Mouse (Mus musculus): ENCODE data around the gene Cldn3. TPM values are rescaled to one million over a fixed set of nuclear protein-coding genes. Genes with fewer than 3 reads are reported as not detected.

The Cldn3 gene
- polyA plus RNA-seq, 1 experiment from 2014 or later = 143 TPM

DNA sequence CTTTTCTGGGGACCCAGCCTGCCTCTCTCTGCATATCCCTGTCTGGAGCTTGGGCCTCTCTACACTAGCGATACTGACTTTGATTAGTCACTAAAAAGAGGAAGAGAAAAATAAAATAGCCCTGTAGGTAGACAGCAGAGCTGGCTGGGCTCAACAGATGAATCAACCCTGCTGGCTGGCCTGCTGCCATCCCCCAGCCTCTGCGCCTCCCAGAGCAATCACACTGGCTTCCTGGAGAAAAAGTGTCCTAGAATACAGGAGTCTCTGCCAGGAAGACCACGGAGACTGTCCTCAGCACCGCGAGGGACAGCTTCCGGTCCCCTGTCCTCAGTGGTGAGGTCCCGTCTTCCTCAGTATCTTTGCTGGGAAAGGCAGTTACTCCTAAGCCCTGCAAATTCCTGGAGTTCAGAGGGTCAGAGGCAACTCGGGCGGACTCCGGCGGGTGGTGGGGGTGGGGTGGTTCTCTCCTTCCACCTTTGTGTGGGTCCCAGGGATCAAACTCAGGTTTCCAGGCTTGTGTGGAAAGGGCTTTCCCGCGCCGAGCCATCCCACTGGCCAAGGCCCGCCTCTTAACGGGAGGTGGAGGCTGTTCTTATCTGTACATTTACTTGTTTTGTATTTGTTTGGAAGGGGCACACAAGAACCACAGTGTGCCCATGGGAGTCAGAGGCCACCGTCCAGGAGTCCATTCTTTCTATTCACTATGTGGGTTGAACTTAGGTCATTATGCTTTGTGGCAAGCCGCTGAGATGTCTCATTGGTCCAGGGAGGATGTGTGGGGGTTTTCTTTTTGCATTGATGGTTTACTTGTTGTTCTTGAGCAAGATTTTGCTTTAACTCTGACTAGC lies 43.2 kb downstream of the Cldn3 start:
- Histone ChIP-seq H3K4me2 (ENCODE audit: low read length) (peak overlapping the region; percentile 9), H3K4me3 (ENCODE audit: low read depth, low read length) (no peak overlapping the region), H3K4me1 (replicated peaks; ENCODE audit: control insufficient read depth, insufficient read depth, low read length) (peaks cover 32% of the 10 kb centered on the region), H3K36me3 (ENCODE audit: control insufficient read depth, insufficient read depth, low read length) (no peaks in the 10 kb centered on the region), H3K9me3 (ENCODE audit: control insufficient read depth, low read length) (peaks cover under 1% of the 10 kb centered on the region; the same call in 1 of the 2 replicates), H3K9ac (ENCODE audit: low read length) (no peak overlapping the region), H3K27me3 (replicated peaks; ENCODE audit: control insufficient read depth, insufficient read depth, low read length) (no peaks in the 10 kb centered on the region), H3K27ac (ENCODE audit: low read depth) (peak overlapping the region; percentile 34)
- ATAC-seq (replicated peaks; ENCODE audit: low FRiP score, low TSS enrichment, low read depth) = 0 out of 2 replicates have a peak, but pooled peaks have one; percentile 10
- 44% methylated on average over 18 of the region's 18 CpGs for WGBS
- DNase-seq (ENCODE audit: low spot score) = no peak

DNA sequence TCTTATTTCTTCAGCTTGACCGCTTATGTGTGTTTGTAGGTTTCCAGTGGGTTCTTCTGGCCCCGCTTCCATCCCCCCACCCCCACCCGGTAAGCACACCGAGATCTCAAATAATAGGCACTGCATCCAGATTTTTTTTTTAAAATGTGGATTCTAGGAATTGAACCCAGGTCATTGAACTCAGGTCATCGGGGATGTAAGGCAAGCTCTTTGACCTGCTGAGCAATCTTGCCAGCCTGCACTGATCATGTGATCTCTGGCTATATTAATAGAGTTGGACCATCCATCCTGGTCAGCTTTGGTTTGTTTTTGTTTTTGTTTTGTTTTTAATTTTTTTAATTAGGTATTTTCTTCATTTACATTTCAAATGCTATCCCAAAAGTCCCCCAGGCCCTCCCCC lies 46.6 kb downstream of the Cldn3 start:
- H3K4me1 ChIP-seq (replicated peaks; ENCODE audit: control insufficient read depth, insufficient read depth, low read length) = peaks cover 11% of the 10 kb centered on the region
- H3K27ac ChIP-seq (ENCODE audit: low read depth) = no peak overlapping the region
- H3K9ac ChIP-seq (ENCODE audit: low read length) = no peak overlapping the region
- H3K9me3 ChIP-seq (ENCODE audit: control insufficient read depth, low read length) = peaks cover 6% of the 10 kb centered on the region; the same call in 1 of the 2 replicates
- 86% methylated on average over 5 of the region's 5 CpGs for WGBS
- no peak for DNase-seq (ENCODE audit: low spot score)
- no peak overlapping the region for H3K4me2 ChIP-seq (ENCODE audit: low read length)
- ATAC-seq (replicated peaks; ENCODE audit: low FRiP score, low TSS enrichment, low read depth) = no peak
- peaks cover 7% of the 10 kb centered on the region; the same call in 1 of the 2 replicates for H3K36me3 ChIP-seq (ENCODE audit: control insufficient read depth, insufficient read depth, low read length)
- no peak overlapping the region for H3K4me3 ChIP-seq (ENCODE audit: low read depth, low read length)
- H3K27me3 ChIP-seq (replicated peaks; ENCODE audit: control insufficient read depth, insufficient read depth, low read length) = no peaks in the 10 kb centered on the region

DNA sequence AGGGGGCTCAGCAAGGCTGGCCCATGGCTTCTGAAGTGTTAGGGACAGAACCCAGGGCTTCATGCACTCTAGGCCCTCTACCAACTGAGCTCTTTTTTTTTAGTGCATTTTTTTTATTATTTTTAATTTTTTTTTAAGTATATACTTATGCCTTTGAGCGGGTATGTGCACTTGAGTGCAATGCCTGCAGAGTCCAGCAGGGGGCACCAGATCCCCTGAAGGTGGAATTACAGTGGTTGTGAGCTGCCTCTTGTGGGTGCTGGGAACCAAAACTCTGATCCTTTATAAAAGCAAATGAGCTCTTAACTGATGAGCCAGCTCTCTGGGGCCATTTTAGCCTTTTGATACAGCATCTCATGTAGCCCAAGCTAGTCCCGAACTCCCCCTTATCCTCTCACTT lies 48.6 kb downstream of the Cldn3 start:
- DNase-seq (ENCODE audit: low spot score) = no peak
- 98% methylated on average over 2 of the region's 2 CpGs for whole genome bisulfite sequencing
- Histone ChIP-seq H3K27me3 (replicated peaks; ENCODE audit: control insufficient read depth, insufficient read depth, low read length) (no peaks in the 10 kb centered on the region), H3K4me2 (ENCODE audit: low read length) (no peak overlapping the region), H3K4me1 (replicated peaks; ENCODE audit: control insufficient read depth, insufficient read depth, low read length) (0 out of 2 replicates have a peak, but pooled peaks cover 1% of the 10 kb centered on the region), H3K27ac (ENCODE audit: low read depth) (no peak overlapping the region), H3K36me3 (ENCODE audit: control insufficient read depth, insufficient read depth, low read length) (peaks cover 24% of the 10 kb centered on the region), H3K4me3 (ENCODE audit: low read depth, low read length) (no peak overlapping the region), H3K9ac (ENCODE audit: low read length) (no peak overlapping the region), H3K9me3 (ENCODE audit: control insufficient read depth, low read length) (peaks cover 6% of the 10 kb centered on the region; the same call in 1 of the 2 replicates)
- no peak for ATAC-seq (replicated peaks; ENCODE audit: low FRiP score, low TSS enrichment, low read depth)

DNA sequence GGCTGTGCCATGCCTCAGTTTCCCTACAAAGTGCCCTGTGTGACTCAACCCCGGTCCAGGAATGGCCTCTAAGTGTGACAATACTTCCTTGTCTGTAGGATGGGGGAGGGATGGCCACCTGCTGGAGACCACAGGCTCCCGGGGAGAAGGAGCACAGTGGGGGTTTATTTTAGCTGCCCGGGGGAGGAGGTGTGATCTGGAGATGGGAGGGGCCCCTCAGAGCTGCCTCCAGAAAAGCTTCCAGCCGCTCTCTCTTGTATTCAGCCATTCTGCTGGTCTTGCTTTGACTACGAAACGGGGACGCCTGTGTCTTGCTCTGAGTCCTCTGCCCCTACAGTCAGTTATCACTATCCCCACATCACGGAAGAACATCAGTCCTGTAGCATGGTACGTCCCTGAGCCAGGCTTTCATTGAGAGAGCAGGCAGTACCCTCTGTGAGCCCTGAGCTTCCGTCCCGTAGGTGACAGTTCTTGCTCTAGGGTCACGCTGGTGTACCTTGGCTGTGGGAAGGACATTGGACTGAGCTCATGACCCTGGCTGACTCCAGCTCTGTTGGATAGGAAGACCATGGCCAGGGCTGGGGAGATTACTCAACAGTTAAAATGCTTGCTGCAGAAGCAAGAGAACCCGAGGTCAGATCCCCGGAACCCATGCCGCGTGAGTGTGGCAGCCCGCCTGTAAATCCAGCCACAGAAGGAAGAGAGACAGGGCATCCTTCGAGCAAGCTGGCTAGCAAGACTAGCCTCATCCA lies 49.8 kb downstream of the Cldn3 start:
- no peak overlapping the region for H3K4me2 ChIP-seq (ENCODE audit: low read length)
- no peaks in the 10 kb centered on the region for H3K27me3 ChIP-seq (replicated peaks; ENCODE audit: control insufficient read depth, insufficient read depth, low read length)
- WGBS = 62% methylated on average over 18 of the region's 18 CpGs
- no peak overlapping the region for H3K4me3 ChIP-seq (ENCODE audit: low read depth, low read length)
- ATAC-seq (replicated peaks; ENCODE audit: low FRiP score, low TSS enrichment, low read depth) (no peak), DNase-seq (ENCODE audit: low spot score) (no peak)
- H3K27ac ChIP-seq (ENCODE audit: low read depth) = no peak overlapping the region
- peaks cover 24% of the 10 kb centered on the region for H3K36me3 ChIP-seq (ENCODE audit: control insufficient read depth, insufficient read depth, low read length)
- H3K9ac ChIP-seq (ENCODE audit: low read length) = no peak overlapping the region
- H3K4me1 ChIP-seq (replicated peaks; ENCODE audit: control insufficient read depth, insufficient read depth, low read length) = no peaks in the 10 kb centered on the region
- H3K9me3 ChIP-seq (ENCODE audit: control insufficient read depth, low read length) = peaks cover 6% of the 10 kb centered on the region; the same call in 1 of the 2 replicates

Other genes with a start within 250 kb of the Cldn3 start
- 24.2 and 31.4 TPM in 2 replicates for gene Eln, start 238.9 kb upstream of the Cldn3 start, polyA plus RNA-seq (2014; fragmentation: Nextera tagmentation; extraction: Ambion mirVana)
- not detected in 2 replicates for gene Tmem270, start 79.5 kb upstream of the Cldn3 start, polyA plus RNA-seq (2014; fragmentation: Nextera tagmentation; extraction: Ambion mirVana)
- gene Cldn13, start 70.7 kb upstream of the Cldn3 start, polyA plus RNA-seq (2014; fragmentation: Nextera tagmentation; extraction: Ambion mirVana) = 0.23 TPM in 1 of 2 replicates, not detected in the other
- gene Mettl27, start 53.8 kb upstream of the Cldn3 start, polyA plus RNA-seq (2014; fragmentation: Nextera tagmentation; extraction: Ambion mirVana) = 22.7 and 24.6 TPM in 2 replicates
- 78.1 and 78.3 TPM in 2 replicates for gene Cldn4, start 39.3 kb upstream of the Cldn3 start, polyA plus RNA-seq (2014; fragmentation: Nextera tagmentation; extraction: Ambion mirVana)
- gene Abhd11, start 22.9 kb downstream of the Cldn3 start, polyA plus RNA-seq (2014; fragmentation: Nextera tagmentation; extraction: Ambion mirVana) = 99.7 and 104 TPM in 2 replicates
- gene Stx1a, start 37.3 kb downstream of the Cldn3 start, polyA plus RNA-seq (2014; fragmentation: Nextera tagmentation; extraction: Ambion mirVana) = 15.9 and 20.2 TPM in 2 replicates
- gene Dnajc30, start 78.0 kb downstream of the Cldn3 start, polyA plus RNA-seq (2014; fragmentation: Nextera tagmentation; extraction: Ambion mirVana) = 32.5 and 33.3 TPM in 2 replicates
- gene Bud23, start 78.7 kb downstream of the Cldn3 start, polyA plus RNA-seq (2014; fragmentation: Nextera tagmentation; extraction: Ambion mirVana) = 98.0 and 107 TPM in 2 replicates
- 7.0 and 7.5 TPM in 2 replicates for gene Vps37d, start 92.1 kb downstream of the Cldn3 start, polyA plus RNA-seq (2014; fragmentation: Nextera tagmentation; extraction: Ambion mirVana)
- 5.2 and 6.4 TPM in 2 replicates for gene Mlxipl, start 103.7 kb downstream of the Cldn3 start, polyA plus RNA-seq (2014; fragmentation: Nextera tagmentation; extraction: Ambion mirVana)
- gene Tbl2, start 163.4 kb downstream of the Cldn3 start, polyA plus RNA-seq (2014; fragmentation: Nextera tagmentation; extraction: Ambion mirVana) = 26.2 and 27.8 TPM in 2 replicates
- 48.0 and 55.3 TPM in 2 replicates for gene Bcl7b, start 182.1 kb downstream of the Cldn3 start, polyA plus RNA-seq (2014; fragmentation: Nextera tagmentation; extraction: Ambion mirVana)
- gene Baz1b, start 201.1 kb downstream of the Cldn3 start, polyA plus RNA-seq (2014; fragmentation: Nextera tagmentation; extraction: Ambion mirVana) = 50.8 and 54.2 TPM in 2 replicates